Mouse (Mus musculus): ENCODE results near the gene Pagr1b. TPM values are rescaled to one million over a fixed set of nuclear protein-coding genes. Genes with fewer than 3 reads are reported as not detected.

Gene Pagr1b
- total and polyA plus RNA-seq, 3 experiments, result not detected

- Histone ChIP-seq H3K27me3 (ENCODE audit: control insufficient read depth, insufficient read depth, low read length) (no peaks in the 10 kb centered on the region), H3K4me3 (no peak overlapping the region), H3K36me3 (ENCODE audit: control insufficient read depth, insufficient read depth, low read length) (no peaks in the 10 kb centered on the region), H3K79me2 (replicated peaks; ENCODE audit: control insufficient read depth, insufficient read depth, low read length) (no peaks in the 10 kb centered on the region), H3K9ac (ENCODE audit: low read depth, low read length) (no peak overlapping the region), H3K4me1 (ENCODE audit: control insufficient read depth, insufficient read depth, low read length) (no peaks in the 10 kb centered on the region; the same call in 1 of the 2 replicates), H3K27ac (no peak overlapping the region)
- no peak for DNase-seq
- intact Hi-C loops (cut with DNase I), result no loop called here
- WGBS, result 10% methylated on average over 4 of the region's 4 CpGs
- TF ChIP-seq POLR2A (IDR thresholded peaks at IDR 0.05; ENCODE audit: insufficient read depth, low read depth, low read length) (no peak), EP300 (IDR thresholded peaks at IDR 0.05; ENCODE audit: insufficient read depth, low read depth, low read length) (no peak), CTCF (IDR thresholded peaks at IDR 0.05) (no peak)
Measured at GRCm38 (mm10) chr7:126951741-126952140, 64.5 kb downstream of the Pagr1b start.

Small RNAs within 50 kb of the gene (microRNA-seq; reads per million reads assigned to microRNA genes)
- gene Gm44343, result 0 reads per million in 2 experiments

Other genes with a start within 250 kb of the Pagr1b start
Only the 30 nearest of the 32 such genes appear.
- under 1 TPM; 0.44 to 0.66 TPM for gene Tbx6, start 235.0 kb downstream of the Pagr1b start, total RNA-seq (2021)
- 2.3 and 2.9 TPM in 2 replicates for gene Tbx6, start 235.0 kb downstream of the Pagr1b start, polyA plus RNA-seq (2012; rRNA removed)
- 10 to 100 TPM; 31.8 to 31.9 TPM for gene Ppp4c, start 224.0 kb downstream of the Pagr1b start, total RNA-seq (2021)
- 65.6 and 99.5 TPM in 2 replicates for gene Ppp4c, start 224.0 kb downstream of the Pagr1b start, polyA plus RNA-seq (2012; rRNA removed)
- gene Fam57b, start 218.8 kb downstream of the Pagr1b start, total RNA-seq (2021), result 1 to 10 TPM; 7.4 to 8.8 TPM
- gene Fam57b, start 218.8 kb downstream of the Pagr1b start, polyA plus RNA-seq (2012; rRNA removed), result 9.0 and 12.8 TPM in 2 replicates
- gene 4930451I11Rik, start 184.8 kb downstream of the Pagr1b start, total RNA-seq (2021), result not detected
- gene 4930451I11Rik, start 184.8 kb downstream of the Pagr1b start, polyA plus RNA-seq (2012; rRNA removed), result not detected in 2 replicates
- not detected for gene Doc2a, start 169.1 kb downstream of the Pagr1b start, total RNA-seq (2021)
- gene Doc2a, start 169.1 kb downstream of the Pagr1b start, polyA plus RNA-seq (2012; rRNA removed), result not detected in 2 replicates
- gene Hirip3, start 154.5 kb downstream of the Pagr1b start, total RNA-seq (2021), result 1 to 10 TPM; 5.7 to 6.3 TPM
- gene Hirip3, start 154.5 kb downstream of the Pagr1b start, polyA plus RNA-seq (2012; rRNA removed), result 3.6 and 4.4 TPM in 2 replicates
- gene Ino80e, start 154.1 kb downstream of the Pagr1b start, total RNA-seq (2021), result 10 to 100 TPM; 16.8 to 18.3 TPM
- 25.9 and 29.6 TPM in 2 replicates for gene Ino80e, start 154.1 kb downstream of the Pagr1b start, polyA plus RNA-seq (2012; rRNA removed)
- gene Taok2, start 131.8 kb downstream of the Pagr1b start, total RNA-seq (2021), result 10 to 100 TPM; 37.4 to 39.8 TPM
- gene Taok2, start 131.8 kb downstream of the Pagr1b start, polyA plus RNA-seq (2012; rRNA removed), result 43.1 and 44.7 TPM in 2 replicates
- gene Tmem219, start 93.6 kb downstream of the Pagr1b start, total RNA-seq (2021), result 10 to 100 TPM in 1 of 2 experiments, 1 to 10 TPM in 1; 8.6 to 12.0 TPM
- gene Tmem219, start 93.6 kb downstream of the Pagr1b start, polyA plus RNA-seq (2012; rRNA removed), result 27.1 and 33.6 TPM in 2 replicates
- 1 to 10 TPM; 6.7 TPM for gene Kctd13, start 87.6 kb downstream of the Pagr1b start, total RNA-seq (2021)
- gene Kctd13, start 87.6 kb downstream of the Pagr1b start, polyA plus RNA-seq (2012; rRNA removed), result 12.7 and 13.7 TPM in 2 replicates
- not detected for gene Asphd1, start 66.9 kb downstream of the Pagr1b start, total RNA-seq (2021)
- 0.08 and 0.29 TPM in 2 replicates for gene Asphd1, start 66.9 kb downstream of the Pagr1b start, polyA plus RNA-seq (2012; rRNA removed)
- gene Sez6l2, start 65.9 kb downstream of the Pagr1b start, total RNA-seq (2021), result 1 to 10 TPM; 5.6 to 6.1 TPM
- 5.0 and 5.4 TPM in 2 replicates for gene Sez6l2, start 65.9 kb downstream of the Pagr1b start, polyA plus RNA-seq (2012; rRNA removed)
- 10 to 100 TPM; 44.4 to 45.9 TPM for gene Cdipt, start 40.6 kb downstream of the Pagr1b start, total RNA-seq (2021)
- gene Cdipt, start 40.6 kb downstream of the Pagr1b start, polyA plus RNA-seq (2012; rRNA removed), result 133 and 170 TPM in 2 replicates
- gene Cdiptos, start 40.4 kb downstream of the Pagr1b start, total RNA-seq (2021), result under 1 TPM in 1 of 2 experiments, not detected in 1; 0.39 TPM
- gene Cdiptos, start 40.4 kb downstream of the Pagr1b start, polyA plus RNA-seq (2012; rRNA removed), result 2.0 and 2.5 TPM in 2 replicates
- gene Mvp, start 1.9 kb downstream of the Pagr1b start, total RNA-seq (2021), result 10 to 100 TPM; 50.4 to 59.1 TPM
- gene Mvp, start 1.9 kb downstream of the Pagr1b start, polyA plus RNA-seq (2012; rRNA removed), result 48.8 and 50.7 TPM in 2 replicates
- 10 to 100 TPM; 12.8 to 21.4 TPM for gene Pagr1a, start 868 bp upstream of the Pagr1b start, total RNA-seq (2021)
- gene Pagr1a, start 868 bp upstream of the Pagr1b start, polyA plus RNA-seq (2012; rRNA removed), result 3.6 and 4.3 TPM in 2 replicates
- gene Gm42742, start 4.6 kb upstream of the Pagr1b start, total RNA-seq (2021), result 10 to 100 TPM; 15.9 to 25.8 TPM
- 21.7 and 24.3 TPM in 2 replicates for gene Gm42742, start 4.6 kb upstream of the Pagr1b start, polyA plus RNA-seq (2012; rRNA removed)
- gene Prrt2, start 4.7 kb upstream of the Pagr1b start, total RNA-seq (2021), result under 1 TPM; 0.63 to 0.77 TPM
- 5.7 and 8.0 TPM in 2 replicates for gene Prrt2, start 4.7 kb upstream of the Pagr1b start, polyA plus RNA-seq (2012; rRNA removed)
- gene Maz, start 10.6 kb upstream of the Pagr1b start, total RNA-seq (2021), result 10 to 100 TPM; 56.5 to 59.8 TPM
- 53.7 and 57.1 TPM in 2 replicates for gene Maz, start 10.6 kb upstream of the Pagr1b start, polyA plus RNA-seq (2012; rRNA removed)
- gene Kif22, start 26.0 kb upstream of the Pagr1b start, total RNA-seq (2021), result under 1 TPM; 0.65 to 0.84 TPM
- 0.39 and 0.59 TPM in 2 replicates for gene Kif22, start 26.0 kb upstream of the Pagr1b start, polyA plus RNA-seq (2012; rRNA removed)
- not detected for gene Zg16, start 70.8 kb upstream of the Pagr1b start, total RNA-seq (2021)
- not detected in 2 replicates for gene Zg16, start 70.8 kb upstream of the Pagr1b start, polyA plus RNA-seq (2012; rRNA removed)
- 1 to 10 TPM; 1.5 to 2.1 TPM for gene AI467606, start 74.9 kb upstream of the Pagr1b start, total RNA-seq (2021)
- 2.7 and 4.7 TPM in 2 replicates for gene AI467606, start 74.9 kb upstream of the Pagr1b start, polyA plus RNA-seq (2012; rRNA removed)
- gene Qprt, start 105.7 kb upstream of the Pagr1b start, total RNA-seq (2021), result not detected
- 0.25 and 0.32 TPM in 2 replicates for gene Qprt, start 105.7 kb upstream of the Pagr1b start, polyA plus RNA-seq (2012; rRNA removed)
- gene Spn, start 121.3 kb upstream of the Pagr1b start, total RNA-seq (2021), result under 1 TPM; 0.78 to 0.80 TPM
- 1.1 and 2.9 TPM in 2 replicates for gene Spn, start 121.3 kb upstream of the Pagr1b start, polyA plus RNA-seq (2012; rRNA removed)
- gene Cd2bp2, start 179.6 kb upstream of the Pagr1b start, total RNA-seq (2021), result 10 to 100 TPM; 33.4 to 35.2 TPM
- gene Cd2bp2, start 179.6 kb upstream of the Pagr1b start, polyA plus RNA-seq (2012; rRNA removed), result 18.2 and 26.9 TPM in 2 replicates
- gene Tbc1d10b, start 192.0 kb upstream of the Pagr1b start, total RNA-seq (2021), result 10 to 100 TPM; 20.5 to 22.0 TPM
- 13.6 and 17.4 TPM in 2 replicates for gene Tbc1d10b, start 192.0 kb upstream of the Pagr1b start, polyA plus RNA-seq (2012; rRNA removed)
- 1 to 10 TPM; 3.5 TPM for gene Mylpf, start 192.4 kb upstream of the Pagr1b start, total RNA-seq (2021)
- gene Mylpf, start 192.4 kb upstream of the Pagr1b start, polyA plus RNA-seq (2012; rRNA removed), result 0.74 and 1.1 TPM in 2 replicates
- gene Zfp553, start 216.6 kb upstream of the Pagr1b start, total RNA-seq (2021), result 1 to 10 TPM; 6.0 to 6.3 TPM
- 5.0 and 6.5 TPM in 2 replicates for gene Zfp553, start 216.6 kb upstream of the Pagr1b start, polyA plus RNA-seq (2012; rRNA removed)
- gene Sept1, start 216.6 kb upstream of the Pagr1b start, total RNA-seq (2021), result 1 to 10 TPM; 2.5 to 4.7 TPM
- gene Sept1, start 216.6 kb upstream of the Pagr1b start, polyA plus RNA-seq (2012; rRNA removed), result 6.2 and 13.0 TPM in 2 replicates
- gene Zfp771, start 227.8 kb upstream of the Pagr1b start, total RNA-seq (2021), result 10 to 100 TPM; 14.7 to 21.0 TPM
- gene Zfp771, start 227.8 kb upstream of the Pagr1b start, polyA plus RNA-seq (2012; rRNA removed), result 16.9 and 30.0 TPM in 2 replicates

All from heart, adult 2 months (tissue).